Mouse (Mus musculus) olfactory bulb, adult 2 months (tissue): ENCODE measurements around the gene Hdac1. TPM values are rescaled to one million over a fixed set of nuclear protein-coding genes. Genes with fewer than 3 reads are reported as not detected.
A peak's percentile ranks its signal among the peaks of the same experiment; 100 is the strongest.

ENCODE experiments used
- H3K27ac ChIP-seq: fragments of 200-500 bp; 2 replicates; pipeline ENCODE4 v1.5.1; 2012; ENCODE audit warnings: low read depth, low read length; ENCODE audit not compliant: insufficient read depth
- H3K4me1 ChIP-seq: fragments of 200-500 bp; 2 replicates; pipeline ENCODE4 v1.6.1; 2012; ENCODE audit warnings: low read length; ENCODE audit not compliant: control insufficient read depth, insufficient read depth
- H3K4me3 ChIP-seq: fragments of 200-500 bp; 2 replicates; pipeline ENCODE4 v1.5.1; 2012; ENCODE audit warnings: mild to moderate bottlenecking, low read depth, low read length, moderate library complexity; ENCODE audit not compliant: insufficient read depth
- CTCF ChIP-seq: fragments of 200-500 bp; IDR thresholded peaks from 2 replicates; pipeline ENCODE4 v1.5.1; 2012; ENCODE audit warnings: low read depth, mild to moderate bottlenecking, low read length, moderate library complexity; ENCODE audit not compliant: insufficient read depth
- POLR2A ChIP-seq: fragments of 200-500 bp; IDR thresholded peaks from 2 replicates; pipeline ENCODE4 v1.6.1; 2012; ENCODE audit warnings: mild to moderate bottlenecking, low read depth, low read length, moderate library complexity; ENCODE audit not compliant: insufficient read depth
- WGBS: fragments of 180-500 bp; shearing (Covaris S2); methylation state at CpG from one replicate; pipeline ENCODE4 v1.1.7; 2018; 5-methylcytosine and 5-hydroxymethylcytosine counted together
- polyA plus RNA-seq: library from polyadenylated mRNA; stranded (reverse); fragments of >200 nt; gene quantifications from 2 replicates; pipeline ENCODE4 v1.2.4, GENCODE M21; 2012; ENCODE audit warnings: low replicate concordance; ENCODE audit not compliant: missing spikeins, insufficient read depth, insufficient read length

Hdac1 gene
- polyA plus RNA-seq = not detected in 2 replicates

DNA sequence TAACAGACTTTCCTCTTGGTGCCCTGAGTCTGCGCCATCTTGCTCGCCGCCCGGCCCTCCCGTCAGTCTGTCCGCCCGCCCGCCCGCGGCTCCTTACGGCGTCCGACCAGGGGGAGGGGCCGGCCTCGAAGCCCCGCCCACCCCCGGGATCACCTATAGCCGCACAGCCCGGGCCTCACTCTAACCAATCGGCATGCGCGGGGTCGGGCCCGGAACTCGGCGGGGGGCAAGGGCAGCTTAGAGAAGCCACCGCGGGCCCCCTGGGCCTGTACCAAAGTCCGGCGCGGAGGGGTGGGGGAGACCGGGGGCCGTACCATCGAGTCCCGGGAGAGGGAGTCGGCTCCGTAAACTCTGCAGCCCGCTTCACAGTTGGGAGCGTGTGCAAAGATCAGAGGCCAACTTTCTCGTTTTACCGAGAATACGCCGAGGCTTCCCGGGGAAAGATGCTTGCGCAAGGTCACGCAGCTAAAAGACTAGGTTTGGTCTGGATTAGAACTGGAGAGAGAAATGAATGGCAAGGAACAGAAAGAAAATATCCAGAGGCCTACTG lies at the start of gene Hdac1:
TSS of gene Hdac1 (minus strand) at position 122 of the 550 bp plus-strand sequence.
- peak within 1 kb of the TSS; percentile 92 for H3K4me3 ChIP-seq
- peak within 1 kb of the TSS; percentile 64 for H3K27ac ChIP-seq
- WGBS = under 1% methylated on average over 46 of the region's 46 CpGs
- TF ChIP-seq CTCF = no peak
- TF ChIP-seq POLR2A = peak; percentile 74
- peaks cover 6% of the 10 kb centered on the region for H3K4me1 ChIP-seq

DNA sequence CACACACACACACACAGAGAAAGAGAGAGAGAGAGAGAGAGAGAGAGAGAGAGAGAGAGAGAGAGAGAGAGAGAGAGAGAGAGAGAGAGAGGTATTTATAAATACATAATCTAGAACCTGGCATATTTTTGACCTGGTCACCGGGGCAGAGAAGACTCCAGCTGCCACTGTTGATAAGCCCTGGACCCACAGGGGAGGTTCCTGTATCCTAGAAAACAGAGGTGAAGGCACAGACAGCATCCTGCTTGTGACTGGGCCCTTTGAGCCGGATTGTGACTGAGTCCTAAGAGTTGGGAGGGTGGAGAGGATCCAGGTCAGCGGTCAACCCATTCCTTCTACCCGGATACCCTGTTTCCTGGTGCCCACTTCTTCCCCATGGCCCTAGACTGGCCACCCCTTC lies 46.4 kb upstream of the Hdac1 start:
- Histone ChIP-seq H3K27ac (no peak overlapping the region), H3K4me1 (peaks cover 5% of the 10 kb centered on the region; the same call in 1 of the 2 replicates), H3K4me3 (no peak overlapping the region)
- 75% methylated on average over 4 of the region's 4 CpGs for WGBS
- TF ChIP-seq CTCF = no peak
- no peak for TF ChIP-seq POLR2A

DNA sequence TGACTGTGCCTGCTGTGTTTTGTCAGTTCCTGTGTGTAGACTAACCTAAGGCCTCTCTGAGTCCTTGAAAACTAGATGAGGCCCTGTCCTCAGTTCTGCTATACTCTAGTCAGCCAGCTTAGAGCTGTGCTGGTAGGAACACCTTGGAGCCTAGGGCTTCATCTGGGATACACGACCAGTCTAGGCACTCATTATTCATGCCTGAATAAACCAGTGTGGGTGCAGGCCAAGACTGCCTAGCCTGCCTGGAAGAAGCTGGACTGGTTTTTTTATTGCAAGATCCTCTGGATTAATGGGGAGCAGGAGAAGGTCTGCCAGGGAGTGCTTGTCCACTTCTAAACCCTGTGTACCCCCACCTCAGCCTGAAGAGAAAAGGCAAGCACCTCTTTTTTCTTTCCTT lies 44.4 kb upstream of the Hdac1 start:
- Histone ChIP-seq H3K4me3 (no peak overlapping the region), H3K4me1 (peaks cover 5% of the 10 kb centered on the region; the same call in 1 of the 2 replicates), H3K27ac (no peak overlapping the region)
- TF ChIP-seq CTCF (no peak), POLR2A (no peak)
- 28% methylated on average over 1 of the region's 1 CpGs for WGBS

DNA sequence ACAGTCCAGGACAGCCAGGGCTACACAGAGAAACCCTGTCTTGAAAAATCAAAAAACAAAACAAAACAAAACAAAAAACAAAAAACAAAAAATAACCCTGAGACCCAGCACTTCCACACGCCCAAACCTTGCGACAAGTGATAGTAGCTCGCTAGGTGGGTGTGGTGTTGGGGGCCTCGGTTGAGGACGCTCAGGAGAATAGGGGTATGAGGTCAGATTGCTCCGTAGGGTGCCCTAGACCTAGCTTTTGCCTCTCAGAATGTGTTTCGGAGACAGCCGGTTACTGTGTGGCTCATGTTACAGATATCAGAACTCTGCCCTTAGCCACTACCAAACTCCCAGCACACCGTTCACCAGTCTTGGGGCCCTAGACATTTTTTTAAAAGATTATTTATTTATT lies 43.3 kb upstream of the Hdac1 start:
- Histone ChIP-seq H3K4me3 (no peak overlapping the region), H3K27ac (no peak overlapping the region), H3K4me1 (peaks cover 5% of the 10 kb centered on the region; the same call in 1 of the 2 replicates)
- no peak for TF ChIP-seq POLR2A
- TF ChIP-seq CTCF = no peak
- WGBS = 88% methylated on average over 9 of the region's 9 CpGs

DNA sequence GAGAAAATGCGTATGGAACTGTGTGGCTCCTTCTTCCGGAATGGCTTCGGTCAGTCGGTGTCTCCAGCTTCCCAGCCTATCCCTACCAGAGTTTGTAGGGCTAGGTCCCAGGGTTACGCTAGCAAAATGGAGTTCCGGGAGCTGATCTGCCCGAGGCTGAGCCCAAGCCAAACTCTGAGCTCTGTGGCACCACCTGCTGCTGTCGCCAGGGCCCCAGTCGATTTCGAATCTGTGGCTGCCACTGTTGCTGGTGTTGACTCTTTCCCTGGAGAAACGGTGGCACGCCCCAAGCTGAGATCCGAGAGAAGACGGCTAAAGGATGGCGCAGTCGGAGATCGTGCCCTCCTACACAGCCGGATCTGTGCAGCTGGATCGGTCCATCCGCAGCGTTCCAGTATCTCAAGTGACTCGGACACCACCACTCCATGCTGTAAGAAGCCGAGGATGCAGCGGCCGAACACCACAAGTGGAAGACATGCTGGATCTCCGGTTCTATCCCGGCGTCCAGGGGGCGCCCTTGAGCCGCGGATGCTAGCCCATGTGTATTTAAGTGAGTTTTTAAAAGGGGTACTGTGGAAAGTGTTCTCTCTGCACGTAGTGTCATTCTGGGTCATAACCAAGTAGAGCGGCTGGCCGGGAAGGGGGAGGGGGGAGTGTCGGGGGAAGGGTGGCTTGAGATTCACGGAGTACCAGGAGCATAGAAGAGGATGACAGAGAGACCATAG lies 42.5 kb upstream of the Hdac1 start:
- WGBS = 2% methylated on average over 36 of the region's 36 CpGs
- no peak overlapping the region for H3K27ac ChIP-seq
- TF ChIP-seq CTCF (peak; percentile 74), POLR2A (no peak)
- H3K4me3 ChIP-seq = peak overlapping the region; percentile 52
- H3K4me1 ChIP-seq = peaks cover 5% of the 10 kb centered on the region; the same call in 1 of the 2 replicates

DNA sequence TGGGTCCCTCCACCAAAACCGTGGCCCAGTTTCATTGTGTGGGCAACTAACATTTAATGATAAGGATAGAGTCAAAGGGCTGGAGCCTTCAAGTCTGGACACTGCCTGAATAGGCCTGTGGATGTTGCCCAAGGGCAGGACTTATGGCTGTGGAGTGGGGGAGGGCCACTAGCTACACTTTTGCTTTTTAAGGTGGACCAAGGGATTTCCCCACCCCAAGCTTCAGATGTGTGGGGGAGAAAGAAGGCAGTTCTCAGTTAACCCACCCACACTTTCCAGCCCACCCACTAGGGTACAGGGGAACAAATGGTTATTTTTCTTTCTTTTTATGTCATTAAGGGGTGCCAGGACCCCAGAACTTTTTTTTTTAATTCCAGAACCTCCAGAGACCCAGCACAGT lies 41.9 kb upstream of the Hdac1 start:
- Histone ChIP-seq H3K4me3 (no peak overlapping the region), H3K27ac (no peak overlapping the region), H3K4me1 (peaks cover 5% of the 10 kb centered on the region; the same call in 1 of the 2 replicates)
- TF ChIP-seq CTCF = no peak
- TF ChIP-seq POLR2A = no peak
- 74% methylated on average over 1 of the region's 1 CpGs for WGBS

DNA sequence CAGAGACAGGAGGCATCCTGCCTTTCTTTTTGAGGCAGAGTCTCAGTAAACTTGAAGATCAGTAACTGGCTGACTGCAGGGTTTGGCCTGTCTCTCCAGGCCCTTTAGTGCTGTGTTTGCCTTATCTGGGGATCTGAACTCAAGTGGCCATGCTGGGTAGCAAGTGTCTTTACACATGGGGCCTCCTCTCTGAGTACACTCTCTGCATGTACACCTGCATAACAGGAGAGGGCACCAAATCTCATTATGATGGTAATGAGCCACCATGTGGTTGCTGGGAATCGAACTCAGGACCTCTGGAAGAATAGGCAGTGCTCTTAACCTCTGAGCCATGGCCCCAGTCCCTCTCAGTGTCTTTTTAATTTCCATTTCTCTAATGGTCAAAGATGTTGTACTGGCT lies 39.7 kb upstream of the Hdac1 start:
- 88% methylated on average over 1 of the region's 1 CpGs for WGBS

DNA sequence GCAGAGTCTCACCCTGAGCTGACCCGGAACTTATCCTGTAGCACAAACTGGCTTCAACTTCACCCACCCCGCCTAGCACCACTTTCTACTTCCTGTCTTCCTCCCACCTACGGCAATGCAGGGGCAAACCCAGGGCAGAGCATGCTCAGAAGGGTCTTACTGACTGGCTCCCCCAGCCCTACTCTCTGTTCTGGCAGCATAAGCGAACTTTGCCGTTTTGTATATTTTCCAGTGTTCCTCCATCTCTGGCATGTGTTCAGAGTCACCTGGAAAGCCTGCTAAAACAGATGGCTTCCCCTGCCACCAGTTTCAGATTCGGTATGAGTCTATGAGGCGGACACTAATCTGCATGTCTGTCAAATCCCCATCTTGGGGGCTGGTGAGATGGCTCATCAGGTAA lies 37.8 kb upstream of the Hdac1 start:
- Histone ChIP-seq H3K4me1 (peaks cover 8% of the 10 kb centered on the region; the same call in 1 of the 2 replicates), H3K27ac (no peak overlapping the region), H3K4me3 (no peak overlapping the region)
- WGBS = 78% methylated on average over 7 of the region's 7 CpGs
- TF ChIP-seq POLR2A = no peak
- no peak for TF ChIP-seq CTCF

More for the DNA sequence above, 39.7 kb upstream of the Hdac1 start:
- Histone ChIP-seq H3K4me1 (peaks cover 5% of the 10 kb centered on the region; the same call in 1 of the 2 replicates), H3K27ac (no peak overlapping the region), H3K4me3 (no peak overlapping the region)
- TF ChIP-seq POLR2A (no peak), CTCF (no peak)

DNA sequence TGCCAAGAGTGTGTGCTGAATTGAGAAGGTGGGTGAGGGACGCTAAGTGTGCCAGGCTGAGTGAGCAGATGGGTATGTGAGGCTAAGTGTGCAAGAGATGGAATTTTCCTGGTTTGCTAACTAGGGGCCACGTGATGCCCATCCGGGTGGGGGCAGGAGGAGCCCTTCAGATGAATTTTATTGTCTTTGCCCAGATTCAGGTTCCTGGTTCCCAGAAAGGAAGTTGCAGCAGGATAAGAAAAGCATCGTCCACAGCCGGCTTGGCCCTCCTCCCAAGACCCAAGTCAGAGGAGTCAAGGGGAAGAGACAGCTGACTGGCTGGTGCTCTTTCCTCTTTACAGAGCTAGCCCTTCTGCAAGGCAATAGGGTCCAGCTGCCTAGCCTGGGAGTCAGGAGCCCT lies 36.0 kb upstream of the Hdac1 start, which contains the start of gene Fam167b:
TSS of gene Fam167b (minus strand) at position 84 of the 400 bp plus-strand sequence.
- no peak for TF ChIP-seq CTCF
- no peak for TF ChIP-seq POLR2A
- Histone ChIP-seq H3K4me3 (no peak within 1 kb of the TSS), H3K4me1 (peaks cover 3% of the 10 kb centered on the region; the same call in 1 of the 2 replicates), H3K27ac (no peak within 1 kb of the TSS)
- 89% methylated on average over 5 of the region's 5 CpGs for WGBS
